Mouse (Mus musculus) left cerebral cortex, postnatal 25 days (tissue): ENCODE results near the gene Hsd17b14. TPM values are rescaled to one million over a fixed set of nuclear protein-coding genes. Genes with fewer than 3 reads are reported as not detected.
"Not testable (repeated sequence)": the region's sequence is repeated elsewhere in the genome, so short reads cannot be mapped to it uniquely, and the experiment has no call there.

Experiments
- DNase-seq, 2 experiments: peaks; one replicate each; pipeline ENCODE4 v3.0.0; 2022; ENCODE audit warnings: low spot score in 2 of 2, mixed read lengths in 1 of 2
- intact Hi-C: fragments of 180-260 bp; cut with DNase I; formaldehyde crosslinking; loops from one replicate; pipeline ENCODE4 v1.15.1; 2025
- total RNA-seq, 2 experiments: library from RNA; stranded (reverse); gene quantifications; 2 replicates each; pipeline ENCODE4 v1.2.3; 2021

Gene Hsd17b14
- total RNA-seq, result under 1 TPM in 1 of 2 experiments, not detected in 1; 0.25 TPM

DNA sequence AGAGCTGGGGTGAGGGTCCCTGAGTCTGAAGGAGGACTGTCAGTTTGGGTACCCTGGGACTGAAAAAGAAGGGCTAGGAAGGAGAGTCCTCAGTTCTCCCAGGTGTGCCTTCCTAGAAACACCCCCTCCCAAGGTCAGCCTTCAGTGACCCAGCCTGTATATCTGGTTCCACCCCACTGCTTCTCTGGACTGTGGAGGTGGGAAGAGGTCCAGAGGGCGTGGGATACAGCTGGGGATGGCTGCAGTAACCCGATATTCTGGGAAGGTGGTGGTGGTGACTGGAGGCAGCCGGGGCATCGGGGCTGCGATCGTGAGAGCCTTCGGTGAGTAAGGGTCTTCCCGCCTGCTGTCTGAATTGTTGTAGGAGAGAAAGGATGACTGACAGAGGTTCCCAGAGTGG is at the start of gene Hsd17b14:
Gene Hsd17b14, plus strand, starts transcription at position 150 of the 400 bp plus-strand sequence.
- DNase-seq, result no peak
- intact Hi-C loops, result no loop called here

DNA sequence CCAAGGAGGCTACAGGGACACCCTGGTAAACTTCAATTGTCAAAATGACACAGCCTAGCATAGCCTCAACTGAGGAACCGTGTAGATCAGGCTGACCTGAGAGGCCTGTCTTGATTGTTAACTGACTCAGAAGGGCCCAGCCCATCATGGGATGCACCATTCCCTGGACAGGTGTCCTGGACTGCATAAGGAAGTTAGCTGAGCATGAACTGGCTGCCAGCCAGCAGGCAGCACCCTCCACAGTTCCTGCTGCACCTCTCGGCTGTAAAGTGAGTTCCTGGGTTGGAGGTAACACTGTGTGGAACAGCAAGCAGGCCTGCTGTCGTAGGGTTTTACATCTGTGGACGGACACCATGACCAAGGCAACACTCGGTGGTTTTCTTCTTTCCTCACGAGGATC is 47.1 kb upstream of the Hsd17b14 start:
- no peak for DNase-seq
- intact Hi-C loops, result no loop called here

DNA sequence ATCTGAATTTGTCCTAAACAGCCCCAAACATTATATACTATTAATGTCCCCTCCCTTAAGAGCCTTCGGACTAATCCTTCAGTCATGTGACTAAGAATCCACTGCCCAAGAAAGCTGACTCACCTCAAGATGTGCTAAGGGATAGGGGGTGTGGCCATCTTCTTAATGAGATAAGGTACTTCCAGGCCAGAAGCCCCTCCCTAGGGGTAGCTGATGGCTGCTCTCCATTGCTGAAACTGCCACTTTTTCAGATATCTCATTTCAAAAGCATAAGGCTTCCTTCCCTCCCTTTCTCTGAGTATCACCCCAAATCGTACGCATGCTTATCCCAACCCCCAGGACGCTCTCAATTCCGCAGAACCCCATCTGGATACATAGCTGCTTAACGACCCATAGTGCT is 46.1 kb upstream of the Hsd17b14 start:
- DNase-seq, result no peak
- intact Hi-C loops, result no loop called here

DNA sequence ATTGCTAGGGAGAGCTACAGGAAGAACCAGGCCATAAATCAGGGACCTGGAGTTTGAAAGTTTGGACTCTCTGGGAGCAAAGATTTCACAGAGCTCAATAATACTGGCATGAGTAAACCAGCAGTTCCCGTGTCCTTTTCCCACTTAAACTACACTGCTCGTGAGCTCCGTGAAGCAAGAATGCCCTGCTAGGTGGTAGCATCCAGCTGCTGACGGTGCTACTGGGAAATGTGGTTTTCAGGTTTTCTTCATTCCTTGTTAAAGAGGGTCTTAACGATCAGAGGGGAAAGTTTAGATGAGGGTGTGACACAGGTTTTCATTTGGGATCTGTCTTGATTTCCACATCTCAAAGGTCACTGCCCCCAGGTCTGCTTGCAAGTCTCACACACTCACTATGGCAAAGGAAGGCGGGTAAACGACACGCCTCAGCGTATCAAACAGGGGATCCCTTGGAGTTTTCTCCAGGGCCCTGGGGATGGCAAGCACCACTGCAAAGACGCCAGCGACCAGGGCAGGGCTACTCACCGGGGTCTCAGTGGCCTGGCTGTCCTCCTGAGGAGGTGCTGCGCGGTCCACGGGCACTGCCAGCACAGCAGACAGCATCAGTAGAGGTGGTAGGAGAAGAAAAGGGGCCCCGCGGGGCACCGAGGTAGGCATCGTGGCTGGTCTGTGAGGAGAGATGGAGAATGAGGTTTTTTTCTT is 45.4 kb upstream of the Hsd17b14 start:
- intact Hi-C loops, result no loop called here
- DNase-seq, result no peak

DNA sequence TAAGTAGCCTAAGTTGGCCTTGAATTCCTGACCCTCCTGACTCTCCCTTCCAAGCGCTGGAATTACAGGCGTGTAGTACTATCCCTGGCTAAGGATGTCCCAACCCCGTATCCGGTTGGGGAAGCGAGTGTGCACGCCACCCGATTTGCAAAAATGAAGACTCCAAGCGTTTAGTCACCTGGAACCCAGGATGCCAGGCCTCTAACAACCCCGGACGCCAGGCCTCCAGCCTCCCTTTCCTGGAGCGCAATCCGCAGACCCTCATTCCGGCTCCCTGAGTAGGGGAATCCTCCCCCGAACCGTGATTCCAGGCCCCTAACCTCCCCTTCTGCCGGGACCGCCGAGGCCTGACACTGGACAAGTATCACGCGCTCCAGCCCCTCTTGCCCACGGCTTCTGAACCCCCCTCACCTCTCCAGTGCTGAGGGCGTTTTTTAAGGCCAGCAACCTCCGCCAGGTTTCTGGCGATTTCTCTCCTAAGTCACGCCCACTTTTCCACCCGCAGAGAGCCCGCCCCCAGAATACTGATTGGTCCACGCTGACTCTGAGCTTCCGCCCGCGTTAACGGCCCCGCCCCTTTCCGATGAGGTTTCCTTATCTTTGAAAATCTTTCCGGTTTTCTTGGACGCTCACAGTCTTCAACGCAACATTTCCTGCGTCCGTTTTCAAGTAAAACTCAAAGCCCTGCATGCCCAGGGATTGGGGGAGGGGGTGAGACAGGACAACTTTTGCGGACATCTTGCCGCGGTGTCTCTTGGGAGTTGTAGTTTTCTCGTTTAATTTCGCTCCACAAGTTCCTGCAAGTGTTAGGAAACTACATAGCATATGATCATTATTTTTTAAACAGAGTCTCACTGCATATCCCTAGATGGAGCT is 44.5 kb upstream of the Hsd17b14 start, which contains the start of gene Nucb1:
Gene Nucb1, minus strand, starts transcription at position 495 of the 876 bp plus-strand sequence.
- intact Hi-C loops, result no loop called here
- peak; percentile 88 to 94 for DNase-seq

DNA sequence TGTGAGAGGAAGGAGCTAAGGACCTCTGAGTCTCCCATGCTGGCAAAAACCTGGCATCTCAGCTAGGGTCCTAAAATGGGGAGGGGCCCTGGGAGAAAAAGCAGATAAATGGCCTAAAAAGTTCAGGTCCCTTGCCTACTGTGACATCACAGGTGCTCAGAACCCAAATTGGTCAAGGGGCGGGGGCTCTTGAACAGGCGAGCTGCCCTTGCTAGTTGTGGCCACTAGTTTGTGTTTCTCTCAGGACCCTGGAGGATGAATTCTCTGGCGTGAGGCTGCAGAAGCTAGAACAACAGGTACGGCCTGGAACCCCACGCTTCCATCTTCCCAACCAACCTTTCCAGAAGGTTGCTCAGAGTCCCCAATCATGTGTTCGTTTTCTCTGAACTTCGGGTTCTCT is 40.3 kb upstream of the Hsd17b14 start:
- DNase-seq, result no peak
- intact Hi-C loops, result no loop called here

DNA sequence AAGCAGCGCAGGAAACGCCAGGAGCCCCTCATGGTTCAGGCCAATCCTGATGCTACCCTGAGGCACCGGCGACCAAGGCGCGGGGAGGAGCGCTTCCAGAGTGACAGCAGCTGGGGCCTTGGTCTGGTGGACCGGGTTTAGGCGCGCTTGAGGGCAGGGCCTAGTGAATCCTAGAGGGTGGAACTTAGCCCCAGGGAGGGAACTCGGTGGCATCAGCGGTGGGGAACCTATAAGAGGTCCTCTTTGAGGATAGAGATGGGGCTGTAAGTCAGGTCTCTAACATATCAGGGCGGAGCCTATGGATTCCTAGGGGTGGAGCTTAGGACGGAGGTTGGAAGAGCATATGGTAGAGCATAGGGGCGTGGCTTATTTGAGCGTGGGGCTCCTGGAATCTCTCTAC is 39.3 kb upstream of the Hsd17b14 start:
- intact Hi-C loops, result no loop called here
- no peak for DNase-seq

DNA sequence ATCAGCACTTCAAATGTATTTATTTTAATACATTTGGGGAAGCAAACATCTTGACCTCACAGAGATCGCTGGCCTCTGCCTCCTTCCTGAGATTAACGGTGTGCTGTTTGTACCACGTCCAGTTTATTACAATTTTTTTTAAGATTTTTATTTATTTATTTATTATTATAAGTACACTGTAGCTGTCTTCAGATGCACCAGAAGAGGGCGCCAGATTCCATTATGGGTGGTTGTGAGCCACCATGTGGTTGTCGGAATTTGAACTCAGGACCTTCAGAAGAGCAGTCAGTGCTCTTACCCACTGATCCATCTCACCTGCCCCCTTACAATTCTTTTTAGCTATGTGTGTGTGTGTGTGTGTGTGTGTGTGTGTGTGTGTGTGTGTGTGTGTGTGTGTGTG is 37.8 kb upstream of the Hsd17b14 start:
- intact Hi-C loops, DNase-seq: not testable (repeated sequence)

DNA sequence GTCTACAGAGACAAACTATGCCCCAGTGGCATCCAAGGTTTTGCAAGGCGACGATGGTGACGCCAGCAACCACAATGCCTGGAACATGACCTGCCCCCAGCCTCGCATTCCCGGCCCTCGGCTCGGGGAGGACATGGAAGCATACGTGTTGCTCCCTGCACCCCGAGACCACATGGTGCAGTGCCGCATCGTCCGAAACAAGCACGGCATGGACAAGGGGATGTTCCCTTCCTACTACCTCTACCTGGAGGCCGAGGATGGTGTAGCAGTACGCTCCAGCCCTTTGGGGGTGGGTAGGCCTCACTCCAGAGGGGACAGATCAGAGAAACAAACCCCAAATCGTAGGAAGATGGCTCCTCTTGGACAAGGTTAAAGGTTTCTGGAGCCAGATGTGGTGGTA is 36.1 kb upstream of the Hsd17b14 start:
- no peak for DNase-seq
- intact Hi-C loops, result no loop called here

DNA sequence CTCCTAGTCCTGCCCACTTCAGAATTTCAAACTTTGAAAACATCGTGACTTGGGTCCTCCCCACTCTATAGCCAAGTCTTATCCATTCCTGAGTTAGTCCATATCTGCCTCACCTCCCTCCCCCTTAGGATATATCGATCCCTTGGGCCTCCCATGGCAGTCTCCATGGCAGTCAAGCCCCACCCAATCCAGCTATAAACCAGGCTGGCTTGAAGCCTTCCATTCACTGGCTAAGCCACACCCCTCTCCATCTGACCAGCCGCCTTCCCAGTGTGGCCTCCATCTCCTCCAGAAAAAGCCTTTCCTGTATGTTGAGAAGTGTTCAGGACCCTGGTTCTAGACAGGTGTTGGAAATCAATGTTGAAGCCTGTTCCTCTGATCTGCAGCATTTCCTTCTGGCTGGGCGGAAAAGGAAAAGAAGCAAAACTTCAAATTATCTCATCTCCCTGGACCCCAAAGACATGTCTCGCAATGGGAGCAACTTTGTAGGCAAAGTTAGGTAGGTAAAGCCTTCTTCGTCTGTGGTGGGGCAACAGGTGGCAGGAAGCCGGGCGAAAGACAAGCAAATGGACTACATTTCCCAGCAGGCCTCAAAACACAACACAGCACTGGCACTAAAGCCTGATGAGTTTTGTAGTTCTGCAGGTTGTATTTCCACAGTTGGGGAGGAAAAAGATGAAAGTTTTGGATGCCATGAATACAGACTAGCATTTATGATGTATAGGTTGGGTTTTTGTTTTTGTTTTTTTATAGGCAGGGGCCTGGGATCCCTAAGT is 35.2 kb upstream of the Hsd17b14 start:
- intact Hi-C loops, result loop anchor here (5.0 kb wide), 1 partner anchor 42 kb away; no protein-coding TSS in a partner anchor
- no peak for DNase-seq

DNA sequence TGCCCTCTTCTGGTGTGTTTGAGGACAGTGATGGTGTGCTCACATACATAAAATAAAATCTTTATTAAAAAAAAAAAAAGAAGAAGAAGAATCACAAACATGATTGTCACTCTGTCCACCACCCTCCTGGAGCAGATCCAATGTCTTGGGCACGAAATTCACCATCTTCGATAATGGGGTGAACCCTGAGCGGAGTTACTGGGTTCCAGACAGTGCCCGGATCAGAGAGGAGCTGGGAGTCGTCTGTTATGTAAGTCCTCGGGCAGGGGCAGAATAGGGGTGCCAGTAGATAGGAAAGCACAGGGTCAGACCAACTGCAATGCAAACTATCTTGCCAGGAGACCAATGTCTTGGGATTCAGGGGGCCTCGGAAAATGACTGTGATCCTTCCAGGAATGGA is 34.1 kb upstream of the Hsd17b14 start:
- no peak for DNase-seq
- intact Hi-C loops, result loop anchor here (5.0 kb wide), 1 partner anchor 43 kb away; no protein-coding TSS in a partner anchor

DNA sequence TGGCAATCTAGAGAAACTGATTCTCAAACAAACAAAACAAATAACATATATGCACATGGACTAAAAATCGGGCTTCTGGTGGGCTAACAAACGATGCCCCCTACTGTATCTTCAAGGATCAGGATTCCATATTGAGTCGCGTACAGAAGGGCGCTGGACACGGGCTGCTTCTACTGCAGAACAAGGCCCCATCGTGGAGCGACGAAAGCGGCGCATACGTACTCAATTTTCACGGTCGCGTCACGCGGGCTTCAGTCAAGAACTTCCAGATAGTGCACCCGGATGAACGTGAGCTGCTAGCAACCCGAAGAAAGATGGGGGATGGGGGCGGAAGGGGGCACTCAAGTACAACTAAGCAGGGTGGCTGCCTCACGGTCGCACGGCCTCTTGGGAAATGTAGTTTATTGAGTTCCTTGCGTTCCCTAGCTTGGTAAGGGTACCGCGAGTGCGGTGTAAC is 32.9 kb upstream of the Hsd17b14 start:
- peak; percentile 91 to 96 for DNase-seq
- intact Hi-C loops, result loop anchor here (5.0 kb wide), 1 partner anchor 44 kb away; no protein-coding TSS in a partner anchor

DNA sequence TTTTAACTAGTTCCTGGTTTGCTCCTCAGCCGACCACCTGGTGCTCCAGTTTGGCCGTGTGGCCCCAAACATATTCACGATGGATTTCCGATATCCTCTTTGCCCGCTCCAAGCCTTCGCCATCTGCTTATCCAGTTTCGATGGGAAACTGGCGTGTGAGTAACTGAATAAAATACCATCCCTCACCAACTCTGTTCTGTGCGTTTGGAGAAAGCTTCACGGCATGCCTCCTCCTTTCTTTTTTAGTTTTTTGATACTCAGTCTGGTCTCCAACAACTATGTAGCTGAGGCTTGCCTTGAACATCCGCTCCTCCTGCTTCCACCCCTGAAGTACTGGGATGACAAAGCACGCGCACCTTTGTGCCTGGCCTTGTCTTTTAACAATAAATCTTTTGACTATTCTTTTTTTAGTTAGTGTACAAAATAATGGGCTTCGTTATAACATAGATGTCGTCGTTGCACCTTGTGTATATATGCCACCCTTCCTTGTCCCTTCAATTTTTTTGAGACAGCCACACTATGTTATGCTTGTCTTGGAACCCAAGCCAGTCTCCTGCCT is 32.4 kb upstream of the Hsd17b14 start:
- DNase-seq, result no peak
- intact Hi-C loops, result loop anchor here (5.0 kb wide), 1 partner anchor 45 kb away; no protein-coding TSS in a partner anchor

DNA sequence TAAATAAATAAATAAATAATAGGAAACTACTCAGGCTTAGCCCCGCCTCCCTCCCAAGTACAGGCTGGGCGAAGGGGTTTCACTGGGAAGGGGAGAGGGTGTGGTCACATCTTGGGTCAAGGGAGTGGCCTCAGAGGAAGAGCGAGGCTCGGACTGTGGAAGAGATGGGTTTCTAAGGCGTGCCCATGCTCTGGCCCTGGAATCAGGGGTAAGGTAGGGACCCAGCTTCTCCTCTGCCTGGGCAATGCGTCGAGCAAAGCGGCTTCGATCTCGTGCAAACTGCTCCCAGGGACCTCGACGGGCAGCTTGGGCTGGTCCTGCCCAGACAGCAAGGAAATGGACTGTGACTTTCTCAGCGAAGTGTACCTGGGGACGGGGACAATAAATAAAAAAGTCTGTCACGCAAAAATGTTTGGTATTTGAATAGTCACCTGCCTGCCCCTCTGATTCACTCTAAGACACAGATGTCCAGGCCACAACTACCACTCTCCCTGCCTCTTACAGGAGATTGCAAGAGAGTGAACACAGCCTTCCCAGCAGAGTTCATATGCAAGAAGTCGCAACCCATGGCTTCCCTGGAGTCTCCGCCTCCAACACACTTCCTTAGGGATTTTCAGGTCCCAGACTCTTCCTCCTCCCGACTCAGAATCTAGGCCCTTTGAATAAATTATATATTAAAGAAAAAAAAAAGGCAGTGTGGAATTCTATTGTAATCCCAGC is 31.6 kb upstream of the Hsd17b14 start:
- intact Hi-C loops, result loop anchor here (5.0 kb wide), 1 partner anchor 46 kb away; no protein-coding TSS in a partner anchor
- no peak for DNase-seq

DNA sequence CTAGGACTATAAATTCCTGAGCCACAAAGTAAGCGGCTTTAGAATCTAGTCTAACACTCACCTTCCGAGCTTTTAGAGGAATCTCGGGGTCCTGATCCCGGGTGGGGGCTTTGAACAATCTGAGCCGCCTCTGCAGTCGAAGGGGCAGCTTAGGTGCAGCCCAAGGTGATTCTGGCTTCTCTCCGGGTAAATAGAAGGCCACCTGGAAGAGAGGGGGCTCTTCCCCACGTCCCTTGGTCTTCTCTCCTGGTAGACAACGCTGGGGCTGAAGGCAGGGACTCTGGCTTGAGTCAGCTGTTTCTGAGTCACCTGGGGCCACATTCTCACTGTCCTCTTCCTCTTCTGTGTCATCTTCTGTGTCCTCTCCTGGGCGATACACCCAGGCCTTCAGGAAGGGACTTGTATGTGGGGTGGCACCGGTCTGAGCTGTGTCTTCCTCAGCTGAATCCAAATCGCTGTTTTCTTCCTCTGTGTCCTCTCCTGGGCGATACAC is 31.0 kb upstream of the Hsd17b14 start:
- DNase-seq, result no peak
- intact Hi-C loops, result loop anchor here (5.0 kb wide), 1 partner anchor 46 kb away; no protein-coding TSS in a partner anchor

DNA sequence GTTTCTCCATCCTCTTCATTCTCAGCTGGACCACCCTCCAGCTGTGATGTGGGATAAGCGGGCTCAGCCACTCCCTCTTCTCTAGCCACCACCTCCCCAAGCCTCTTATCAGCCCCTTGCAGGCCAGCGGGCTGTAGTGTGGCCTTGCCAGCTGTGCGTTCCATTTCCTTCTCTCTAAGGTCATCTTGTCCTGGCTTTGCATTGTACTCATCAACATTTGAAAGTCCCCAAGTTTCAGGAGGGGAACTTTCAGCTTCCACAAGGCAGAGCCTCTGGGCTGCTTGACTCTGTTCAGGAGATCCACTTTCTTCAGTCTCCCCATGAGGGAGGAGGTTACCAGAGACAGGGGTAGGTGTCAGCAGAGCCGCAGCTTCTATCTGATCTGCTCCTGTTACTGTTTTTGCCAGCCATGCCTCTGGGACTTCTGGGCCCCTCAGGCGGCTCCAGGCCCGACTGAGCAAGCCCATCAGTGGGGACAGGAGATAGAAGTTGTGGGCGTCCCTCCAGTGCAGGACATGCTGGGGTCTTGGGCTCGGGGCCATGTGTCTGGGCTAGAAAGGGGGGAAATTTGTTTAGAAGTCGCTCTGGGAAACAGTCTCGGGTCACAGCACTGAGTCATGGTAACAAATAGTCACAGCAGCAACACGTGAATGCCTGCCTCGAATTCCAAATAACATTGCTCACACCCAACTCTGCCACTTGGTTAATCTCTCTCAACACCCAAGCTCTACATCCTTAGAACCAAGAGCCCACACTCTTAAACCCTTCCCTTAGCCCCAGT is 29.7 kb upstream of the Hsd17b14 start:
- DNase-seq, result no peak
- intact Hi-C loops, result loop anchor here (5.0 kb wide), 1 partner anchor 48 kb away; no protein-coding TSS in a partner anchor

DNA sequence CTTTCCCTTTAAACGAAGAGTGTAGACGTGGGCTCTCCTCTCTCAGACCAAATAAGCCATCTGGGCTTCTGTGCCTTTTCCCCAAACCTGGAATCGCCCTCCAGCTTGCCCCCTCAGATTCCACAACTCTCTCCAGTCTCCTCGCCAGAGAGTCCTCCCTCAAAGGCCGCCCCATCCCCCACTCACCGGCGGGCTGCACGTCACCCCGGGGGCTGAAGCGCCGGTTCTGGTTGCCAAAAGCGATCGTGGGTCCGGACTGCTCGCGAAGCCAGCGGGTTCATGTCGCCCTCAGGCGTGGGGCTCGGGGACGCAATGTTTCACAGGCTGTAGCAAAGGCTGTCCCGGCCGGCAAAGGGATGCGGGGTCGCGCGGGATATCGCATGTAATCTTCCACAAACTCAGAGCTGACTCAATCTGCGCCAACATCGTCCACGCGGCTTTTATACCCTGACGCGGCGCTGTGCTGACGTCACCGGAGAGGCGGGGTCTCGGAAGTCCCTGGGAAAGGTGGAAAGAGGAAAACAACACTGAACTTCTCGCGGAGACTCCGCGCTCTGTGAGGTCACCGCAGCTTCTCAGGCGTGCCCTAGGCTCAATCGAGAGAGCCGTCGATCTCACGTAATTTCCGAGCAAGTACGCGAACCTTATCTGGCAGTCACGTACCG is 28.8 kb upstream of the Hsd17b14 start, which contains the start of the genes Ppp1r15a and Plekha4:
Gene Ppp1r15a, minus strand, starts transcription at position 460 of the 665 bp plus-strand sequence.
Gene Plekha4, plus strand, starts transcription at position 522 of the 665 bp plus-strand sequence.
- DNase-seq, result peak; percentile 94 to 95
- intact Hi-C loops, result no loop called here
